Mouse (Mus musculus) midbrain, embryonic 15.5 days (tissue): ENCODE results near the gene Msi2. TPM values are rescaled to one million over a fixed set of nuclear protein-coding genes. Genes with fewer than 3 reads are reported as not detected.

Experiments
- ATAC-seq: fragments of 200-750 bp; cut with Nextera tagmentation; replicated peaks from 2 replicates; pipeline ENCODE4 v1.8.0; 2017; ENCODE audit warnings: moderate TSS enrichment
- H3K27ac ChIP-seq: fragments of 300-500 bp; sonication (generic); 2 replicates; pipeline ENCODE4 v1.5.1; 2015; ENCODE audit warnings: mild to moderate bottlenecking, inconsistent platforms
- H3K27me3 ChIP-seq: fragments of 300-500 bp; sonication (generic); replicated peaks from 2 replicates; pipeline ENCODE4 v1.6.1; 2015; ENCODE audit warnings: inconsistent platforms
- H3K36me3 ChIP-seq: fragments of 300-500 bp; sonication (generic); replicated peaks from 2 replicates; pipeline ENCODE4 v1.6.1; 2015; ENCODE audit warnings: inconsistent platforms
- H3K4me1 ChIP-seq: fragments of 300-500 bp; sonication (generic); 2 replicates; pipeline ENCODE4 v1.6.1; 2015; ENCODE audit warnings: inconsistent platforms
- H3K4me2 ChIP-seq: fragments of 300-500 bp; sonication (generic); 2 replicates; pipeline ENCODE4 v1.6.1; 2015; ENCODE audit warnings: inconsistent platforms, mild to moderate bottlenecking, moderate library complexity
- H3K4me3 ChIP-seq: fragments of 300-500 bp; sonication (generic); 2 replicates; pipeline ENCODE4 v1.5.1; 2015; ENCODE audit warnings: mild to moderate bottlenecking, inconsistent platforms
- H3K9ac ChIP-seq: fragments of 300-500 bp; sonication (generic); 2 replicates; pipeline ENCODE4 v1.6.1; 2015; ENCODE audit warnings: mild to moderate bottlenecking, inconsistent platforms
- H3K9me3 ChIP-seq: fragments of 300-500 bp; sonication (generic); 2 replicates; pipeline ENCODE4 v1.6.1; 2016; ENCODE audit warnings: inconsistent platforms
- WGBS: fragments of 180-500 bp; shearing (Covaris S2); methylation state at CpG from one replicate; pipeline ENCODE4 v1.1.7; 2015; ENCODE audit warnings: mixed read lengths; 5-methylcytosine and 5-hydroxymethylcytosine counted together
- polyA plus RNA-seq: library from polyadenylated mRNA; unstranded; fragments of >200 nt; fragmentation: Nextera tagmentation; extraction: Ambion mirVana; gene quantifications from 2 replicates; pipeline ENCODE4 v1.2.1, GENCODE M21; 2015

Gene Msi2
- polyA plus RNA-seq, 1 experiment from 2014 or later: 33.6 TPM

GRCm38 (mm10) chr11:88457241-88457738 lies 261.0 kb downstream of the Msi2 start:
- Histone ChIP-seq H3K4me2 (no peak overlapping the region), H3K9ac (no peak overlapping the region), H3K4me3 (no peak overlapping the region), H3K9me3 (no peaks in the 10 kb centered on the region), H3K27me3 (no peaks in the 10 kb centered on the region), H3K27ac (no peak overlapping the region), H3K4me1 (peaks cover 65% of the 10 kb centered on the region), H3K36me3 (no peaks in the 10 kb centered on the region)
- 79% methylated on average over 10 of the region's 10 CpGs for WGBS
- ATAC-seq: no peak

GRCm38 (mm10) chr11:88454867-88455806 lies 263.2 kb downstream of the Msi2 start:
- peak; percentile 50 for ATAC-seq
- Histone ChIP-seq H3K36me3 (no peaks in the 10 kb centered on the region), H3K9ac (no peak overlapping the region), H3K27ac (peak overlapping the region; percentile 48), H3K4me2 (0 out of 2 replicates have a peak overlapping the region, but pooled peaks have one; percentile 1), H3K4me1 (peaks cover 48% of the 10 kb centered on the region), H3K4me3 (no peak overlapping the region), H3K27me3 (no peaks in the 10 kb centered on the region), H3K9me3 (no peaks in the 10 kb centered on the region)
- WGBS: 18% methylated on average over 19 of the region's 19 CpGs

GRCm38 (mm10) chr11:88449180-88449579 lies 269.1 kb downstream of the Msi2 start:
- no peak overlapping the region for H3K9ac ChIP-seq
- no peak overlapping the region for H3K27ac ChIP-seq
- 92% methylated on average over 6 of the region's 6 CpGs for WGBS
- no peaks in the 10 kb centered on the region for H3K9me3 ChIP-seq
- no peak overlapping the region for H3K4me2 ChIP-seq
- no peak overlapping the region for H3K4me3 ChIP-seq
- ATAC-seq: no peak
- no peaks in the 10 kb centered on the region for H3K27me3 ChIP-seq
- no peaks in the 10 kb centered on the region for H3K36me3 ChIP-seq
- peaks cover 32% of the 10 kb centered on the region for H3K4me1 ChIP-seq

- H3K4me2 ChIP-seq: no peak overlapping the region
- no peaks in the 10 kb centered on the region for H3K27me3 ChIP-seq
- H3K4me1 ChIP-seq: peaks cover 32% of the 10 kb centered on the region
- H3K36me3 ChIP-seq: no peaks in the 10 kb centered on the region
- WGBS: 58% methylated on average over 3 of the region's 3 CpGs
- H3K9ac ChIP-seq: no peak overlapping the region
- H3K4me3 ChIP-seq: no peak overlapping the region
- no peak overlapping the region for H3K27ac ChIP-seq
- no peaks in the 10 kb centered on the region for H3K9me3 ChIP-seq
- no peak for ATAC-seq
These were observed 269.7 kb downstream of the Msi2 start for GRCm38 (mm10) chr11:88448571-88448970.

GRCm38 (mm10) chr11:88447350-88447749 lies 271.0 kb downstream of the Msi2 start:
- H3K4me1 ChIP-seq: peaks cover 41% of the 10 kb centered on the region

GRCm38 (mm10) chr11:88443905-88444304 lies 274.4 kb downstream of the Msi2 start:
- no peak for ATAC-seq
- Histone ChIP-seq H3K4me3 (no peak overlapping the region), H3K4me2 (peak overlapping the region; percentile 17; the same call in 1 of the 2 replicates), H3K9ac (0 out of 2 replicates have a peak overlapping the region, but pooled peaks have one; percentile 4), H3K27ac (peak overlapping the region; percentile 78), H3K9me3 (no peaks in the 10 kb centered on the region), H3K27me3 (no peaks in the 10 kb centered on the region), H3K36me3 (no peaks in the 10 kb centered on the region), H3K4me1 (peaks cover 67% of the 10 kb centered on the region)
- WGBS: 41% methylated on average over 14 of the region's 14 CpGs

More at GRCm38 (mm10) chr11:88447350-88447749, 271.0 kb downstream of the Msi2 start:
- ATAC-seq: no peak
- no peaks in the 10 kb centered on the region for H3K36me3 ChIP-seq
- H3K4me2 ChIP-seq: no peak overlapping the region
- no peak overlapping the region for H3K4me3 ChIP-seq
- no peaks in the 10 kb centered on the region for H3K27me3 ChIP-seq
- peak overlapping the region; percentile 23 for H3K27ac ChIP-seq
- WGBS: 46% methylated on average over 11 of the region's 11 CpGs
- no peak overlapping the region for H3K9ac ChIP-seq
- H3K9me3 ChIP-seq: no peaks in the 10 kb centered on the region

GRCm38 (mm10) chr11:88443291-88443690 lies 275.0 kb downstream of the Msi2 start:
- WGBS: 36% methylated on average over 8 of the region's 8 CpGs
- Histone ChIP-seq H3K4me1 (peaks cover 73% of the 10 kb centered on the region), H3K4me2 (no peak overlapping the region), H3K9me3 (no peaks in the 10 kb centered on the region), H3K27ac (peak overlapping the region; percentile 78), H3K36me3 (no peaks in the 10 kb centered on the region), H3K4me3 (no peak overlapping the region), H3K27me3 (no peaks in the 10 kb centered on the region), H3K9ac (no peak overlapping the region)
- peak; percentile 51; the same call in 1 of the 2 replicates for ATAC-seq

GRCm38 (mm10) chr11:88441871-88442740 lies 276.2 kb downstream of the Msi2 start:
- Histone ChIP-seq H3K27me3 (no peaks in the 10 kb centered on the region), H3K4me3 (no peak overlapping the region), H3K4me2 (no peak overlapping the region), H3K4me1 (peaks cover 68% of the 10 kb centered on the region), H3K36me3 (no peaks in the 10 kb centered on the region), H3K27ac (no peak overlapping the region; the same call in 1 of the 2 replicates), H3K9me3 (no peaks in the 10 kb centered on the region), H3K9ac (no peak overlapping the region)
- no peak for ATAC-seq
- WGBS: 72% methylated on average over 12 of the region's 12 CpGs

GRCm38 (mm10) chr11:88438659-88439058 lies 279.7 kb downstream of the Msi2 start:
- 72% methylated on average over 3 of the region's 3 CpGs for WGBS
- no peak overlapping the region for H3K27ac ChIP-seq
- no peaks in the 10 kb centered on the region for H3K36me3 ChIP-seq
- H3K27me3 ChIP-seq: no peaks in the 10 kb centered on the region
- H3K4me1 ChIP-seq: peaks cover 65% of the 10 kb centered on the region
- H3K4me3 ChIP-seq: no peak overlapping the region
- no peak overlapping the region for H3K9ac ChIP-seq
- no peak for ATAC-seq
- no peaks in the 10 kb centered on the region for H3K9me3 ChIP-seq
- no peak overlapping the region for H3K4me2 ChIP-seq

- 46% methylated on average over 2 of the region's 2 CpGs for WGBS
- Histone ChIP-seq H3K27me3 (no peaks in the 10 kb centered on the region), H3K4me1 (peaks cover 54% of the 10 kb centered on the region), H3K4me3 (no peak overlapping the region), H3K27ac (0 out of 2 replicates have a peak overlapping the region, but pooled peaks have one; percentile 48), H3K9me3 (no peaks in the 10 kb centered on the region), H3K36me3 (no peaks in the 10 kb centered on the region), H3K4me2 (no peak overlapping the region), H3K9ac (no peak overlapping the region)
- ATAC-seq: no peak
These were observed 281.7 kb downstream of the Msi2 start for GRCm38 (mm10) chr11:88436596-88436995.

- Histone ChIP-seq H3K36me3 (no peaks in the 10 kb centered on the region), H3K9me3 (no peaks in the 10 kb centered on the region), H3K4me1 (peaks cover 61% of the 10 kb centered on the region), H3K4me3 (no peak overlapping the region), H3K4me2 (no peak overlapping the region), H3K27me3 (no peaks in the 10 kb centered on the region), H3K9ac (no peak overlapping the region), H3K27ac (no peak overlapping the region)
- no peak for ATAC-seq
- WGBS: 82% methylated on average over 6 of the region's 6 CpGs
These were observed 282.8 kb downstream of the Msi2 start for GRCm38 (mm10) chr11:88435543-88435942.
